Mouse (Mus musculus) megakaryocyte, embryonic 14.5 days (primary cell): ENCODE results near the gene Selenon.

Source experiments
- FLI1 ChIP-seq: IDR thresholded peaks from 2 replicates; pipeline ENCODE4 v1.6.1; 2012; ENCODE audit warnings: low read length, inconsistent platforms, mixed read lengths
- GATA1 ChIP-seq: IDR thresholded peaks from 3 replicates; pipeline ENCODE4 v1.6.1; 2012; ENCODE audit warnings: mixed read lengths, low read length, inconsistent platforms, borderline replicate concordance

- TF ChIP-seq GATA1 (no peak), FLI1 (no peak)
These were observed 63.8 kb downstream of the Selenon start for GRCm38 (mm10) chr4:134488211-134488610.
